Mouse (Mus musculus): ENCODE results near the gene Pcx. TPM values are rescaled to one million over a fixed set of nuclear protein-coding genes. Genes with fewer than 3 reads are reported as not detected.
"Not testable (repeated sequence)": the region's sequence is repeated elsewhere in the genome, so short reads cannot be mapped to it uniquely, and the experiment has no call there.

Gene Pcx
- polyA plus RNA-seq, 1 experiment = 22.0 TPM

GRCm38 (mm10) chr19:4586783-4587182 lies 76.5 kb downstream of the Pcx start:
- not testable (repeated sequence) for DNase-seq (ENCODE audit: low spot score)

GRCm38 (mm10) chr19:4587426-4587825 lies 77.2 kb downstream of the Pcx start:
- DNase-seq (ENCODE audit: low spot score) = no peak

- no peak for DNase-seq (ENCODE audit: low spot score)
Measured at GRCm38 (mm10) chr19:4588430-4588829, 78.2 kb downstream of the Pcx start.

GRCm38 (mm10) chr19:4589081-4589480 lies 78.8 kb downstream of the Pcx start:
- no peak for DNase-seq (ENCODE audit: low spot score)

- DNase-seq (ENCODE audit: low spot score) = no peak
Measured at GRCm38 (mm10) chr19:4590025-4590424, 79.8 kb downstream of the Pcx start.

- no peak for DNase-seq (ENCODE audit: low spot score)
Measured at GRCm38 (mm10) chr19:4593792-4594522, 83.7 kb downstream of the Pcx start.

GRCm38 (mm10) chr19:4596071-4596470 lies 85.8 kb downstream of the Pcx start:
- DNase-seq (ENCODE audit: low spot score) = no peak

GRCm38 (mm10) chr19:4602459-4602858 lies 92.2 kb downstream of the Pcx start:
- DNase-seq (ENCODE audit: low spot score) = no peak

GRCm38 (mm10) chr19:4603801-4604723 lies 93.8 kb downstream of the Pcx start:
- DNase-seq (ENCODE audit: low spot score) = no peak

- no peak for DNase-seq (ENCODE audit: low spot score)
Measured at GRCm38 (mm10) chr19:4605654-4606053, 95.4 kb downstream of the Pcx start.

GRCm38 (mm10) chr19:4607406-4607805 lies 97.1 kb downstream of the Pcx start:
- DNase-seq (ENCODE audit: low spot score) = no peak

GRCm38 (mm10) chr19:4608511-4608910 lies 98.2 kb downstream of the Pcx start:
- no peak for DNase-seq (ENCODE audit: low spot score)

GRCm38 (mm10) chr19:4610109-4610508 lies 99.8 kb downstream of the Pcx start:
- no peak for DNase-seq (ENCODE audit: low spot score)

GRCm38 (mm10) chr19:4612181-4612961 lies 102.1 kb downstream of the Pcx start:
- no peak for DNase-seq (ENCODE audit: low spot score)

GRCm38 (mm10) chr19:4613464-4614304 lies 103.4 kb downstream of the Pcx start:
- DNase-seq (ENCODE audit: low spot score) = no peak

GRCm38 (mm10) chr19:4614305-4615150 lies 104.3 kb downstream of the Pcx start:
- peak; percentile 46 for DNase-seq (ENCODE audit: low spot score)

GRCm38 (mm10) chr19:4615151-4616093 lies 105.2 kb downstream of the Pcx start, which contains the start of gene Lrfn4:
TSS of gene Lrfn4 (minus strand) at chr19:4615667.
- peak; percentile 68 for DNase-seq (ENCODE audit: low spot score)

- no peak for DNase-seq (ENCODE audit: low spot score)
Measured at GRCm38 (mm10) chr19:4616546-4616945, 106.3 kb downstream of the Pcx start.

- no peak for DNase-seq (ENCODE audit: low spot score)
Measured at GRCm38 (mm10) chr19:4618183-4618582, 107.9 kb downstream of the Pcx start.

Data from urinary bladder, adult 2 months (tissue).